Mouse (Mus musculus): ENCODE measurements at regions not wholly inside any gene's neighbourhood (a gene's known extent, or its start where the extent isn't known, plus 50 kb on each side); places are given as distances from the start of the nearest gene placed in this dataset.

DNA sequence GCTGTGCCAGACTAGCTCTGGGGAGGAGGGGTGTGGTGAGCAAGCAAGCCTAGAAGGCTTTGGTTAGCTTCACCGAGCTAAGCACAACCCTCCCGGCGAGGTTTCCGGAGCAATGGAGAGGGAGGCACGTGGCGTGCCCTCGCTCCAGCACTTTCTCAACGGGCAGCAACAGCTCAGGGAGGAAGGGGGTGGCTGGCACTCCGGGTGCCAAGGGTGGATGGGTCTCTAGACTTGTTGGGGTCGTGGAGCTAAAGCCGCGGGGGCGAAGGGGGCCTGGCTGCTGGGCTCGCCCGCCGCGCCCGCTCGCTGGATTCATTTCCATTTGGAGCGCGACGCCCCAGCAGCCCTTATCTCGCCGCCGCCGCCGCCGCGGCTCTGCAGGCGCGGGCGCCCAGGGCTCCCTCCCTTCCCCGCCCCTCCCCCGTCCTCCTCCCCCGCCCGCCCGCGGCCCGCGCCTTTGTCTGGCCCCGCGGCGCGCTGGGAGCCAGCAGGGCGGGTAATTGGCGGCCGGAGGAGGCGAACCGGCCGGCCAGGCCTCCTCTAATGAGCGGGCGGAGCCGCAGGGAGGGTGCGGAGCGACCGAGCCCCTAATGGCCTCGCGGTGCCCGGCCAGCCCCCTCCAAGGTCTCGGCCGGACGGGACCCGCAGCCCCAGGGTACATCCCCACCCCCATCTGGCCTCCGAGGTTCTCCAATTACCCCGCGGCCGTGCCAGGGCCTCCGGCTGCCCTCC lies 336.9 kb downstream of the H2al1j start:
- Histone ChIP-seq H3K27ac (peak overlapping the region; percentile 81), H3K4me2 (replicated peaks) (peak overlapping the region; percentile 68), H3K4me3 (peak overlapping the region; percentile 46), H3K36me3 (no peaks in the 10 kb centered on the region), H3K27me3 (peaks cover 48% of the 10 kb centered on the region), H3K9me3 (no peaks in the 10 kb centered on the region), H3K9ac (peak overlapping the region; percentile 75), H3K4me1 (peaks cover 16% of the 10 kb centered on the region)
- 8% methylated on average over 41 of the region's 68 CpGs for WGBS
- ATAC-seq (ENCODE audit: low FRiP score, low read depth): peak; percentile 75

DNA sequence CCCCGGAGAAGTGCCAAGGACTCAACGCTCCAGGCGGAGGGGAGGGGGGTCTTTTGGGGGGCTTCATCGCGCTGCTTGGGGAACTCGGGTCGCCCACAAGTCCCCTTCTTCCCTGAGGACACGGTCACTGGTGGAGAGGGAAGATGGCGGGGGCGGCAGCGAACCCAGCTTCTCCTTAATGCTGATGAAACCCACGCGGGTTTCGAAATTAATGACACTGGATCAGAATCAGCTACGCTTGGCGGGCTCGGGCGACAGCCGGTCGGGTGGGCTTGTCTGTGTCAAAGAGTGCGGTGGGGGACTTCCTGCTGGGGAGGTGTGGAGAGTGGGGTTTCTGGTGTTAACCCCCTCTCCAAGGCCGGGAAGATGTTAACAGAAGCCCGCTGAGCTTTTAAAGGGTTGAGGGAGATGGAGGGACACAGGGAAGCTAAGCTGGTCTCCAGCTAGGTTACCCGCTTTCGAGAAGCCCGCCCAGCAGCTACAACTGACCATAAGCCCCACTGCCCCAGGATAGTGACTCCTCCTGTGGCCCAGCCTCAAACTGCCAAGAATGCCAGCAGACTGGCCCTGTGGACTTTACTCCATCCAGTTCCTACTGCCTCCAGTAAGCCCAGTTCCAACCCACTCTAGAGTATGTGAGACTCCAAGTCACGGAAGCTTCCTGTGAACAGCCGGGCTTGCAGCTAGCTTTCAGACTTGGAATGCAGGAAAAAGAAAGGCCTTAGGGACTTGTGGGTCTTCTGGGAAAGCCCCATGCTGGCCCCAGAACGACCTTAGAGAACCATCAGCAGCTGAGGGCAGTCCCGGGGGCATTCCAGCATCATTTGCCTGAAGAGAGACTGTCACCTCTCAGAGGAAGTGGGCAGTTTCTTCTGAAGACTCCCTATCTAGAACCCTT lies 337.7 kb downstream of the H2al1j start:
- 13% methylated on average over 30 of the region's 30 CpGs for WGBS
- ATAC-seq (ENCODE audit: low FRiP score, low read depth): no peak
- peak overlapping the region; percentile 81 for H3K27ac ChIP-seq
- peak overlapping the region; percentile 68 for H3K4me2 ChIP-seq (replicated peaks)
- H3K4me1 ChIP-seq: peaks cover 16% of the 10 kb centered on the region
- peak overlapping the region; percentile 46 for H3K4me3 ChIP-seq
- peak overlapping the region; percentile 75 for H3K9ac ChIP-seq
- H3K9me3 ChIP-seq: no peaks in the 10 kb centered on the region
- no peaks in the 10 kb centered on the region for H3K36me3 ChIP-seq
- H3K27me3 ChIP-seq: peaks cover 45% of the 10 kb centered on the region

DNA sequence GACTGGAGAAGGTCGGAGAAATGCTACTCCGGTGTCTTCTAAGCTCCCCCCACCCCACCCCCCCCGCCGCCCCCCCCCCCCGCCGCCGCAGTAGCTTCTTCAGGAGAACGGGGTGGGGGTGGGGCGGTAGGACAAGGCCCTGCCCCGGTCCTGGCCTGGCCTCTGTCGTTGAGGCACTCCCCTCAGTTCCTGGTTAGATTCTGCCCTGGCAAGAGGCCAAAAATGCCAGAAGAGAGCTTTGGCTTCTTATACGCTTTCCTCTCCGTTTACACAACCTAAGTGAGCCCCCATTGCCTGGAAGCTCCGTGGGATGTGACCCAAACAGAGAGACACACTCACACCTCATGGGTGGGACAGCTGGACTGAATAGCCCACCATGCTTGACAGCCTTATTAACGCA lies 338.9 kb downstream of the H2al1j start:
- Histone ChIP-seq H3K4me2 (replicated peaks) (no peak overlapping the region), H3K36me3 (no peaks in the 10 kb centered on the region), H3K4me3 (no peak overlapping the region), H3K9ac (no peak overlapping the region), H3K9me3 (no peaks in the 10 kb centered on the region), H3K27me3 (peaks cover 39% of the 10 kb centered on the region), H3K27ac (no peak overlapping the region), H3K4me1 (peaks cover 16% of the 10 kb centered on the region)
- no peak for ATAC-seq (ENCODE audit: low FRiP score, low read depth)
- WGBS: 11% methylated on average over 14 of the region's 15 CpGs

DNA sequence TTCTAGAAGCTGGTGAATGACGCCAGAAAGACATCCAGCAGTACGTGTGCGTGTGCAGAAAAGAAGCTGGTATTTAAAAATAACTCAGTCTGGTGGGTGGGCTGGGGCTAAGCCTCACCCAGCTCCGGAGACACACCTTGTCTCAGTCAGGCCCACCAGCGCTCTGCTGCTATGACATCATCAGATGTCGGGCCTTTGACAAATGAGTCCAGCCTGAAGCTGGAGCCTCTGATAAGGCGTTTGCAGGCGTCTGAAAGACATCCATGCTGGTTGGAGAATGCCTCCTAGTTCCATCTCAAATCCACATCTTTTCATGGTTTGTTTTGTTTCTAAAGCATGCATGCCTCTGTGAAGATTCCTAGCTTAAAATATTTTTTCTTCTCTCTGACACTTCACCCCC lies 344.2 kb downstream of the H2al1j start:
- H3K4me3 ChIP-seq: no peak overlapping the region
- H3K27me3 ChIP-seq: peaks cover 5% of the 10 kb centered on the region
- no peak overlapping the region for H3K4me2 ChIP-seq (replicated peaks)
- ATAC-seq (ENCODE audit: low FRiP score, low read depth): no peak
- no peaks in the 10 kb centered on the region for H3K36me3 ChIP-seq
- no peaks in the 10 kb centered on the region for H3K4me1 ChIP-seq
- H3K9me3 ChIP-seq: no peaks in the 10 kb centered on the region
- no peak overlapping the region for H3K9ac ChIP-seq
- WGBS: 50% methylated on average over 8 of the region's 8 CpGs
- H3K27ac ChIP-seq: no peak overlapping the region

DNA sequence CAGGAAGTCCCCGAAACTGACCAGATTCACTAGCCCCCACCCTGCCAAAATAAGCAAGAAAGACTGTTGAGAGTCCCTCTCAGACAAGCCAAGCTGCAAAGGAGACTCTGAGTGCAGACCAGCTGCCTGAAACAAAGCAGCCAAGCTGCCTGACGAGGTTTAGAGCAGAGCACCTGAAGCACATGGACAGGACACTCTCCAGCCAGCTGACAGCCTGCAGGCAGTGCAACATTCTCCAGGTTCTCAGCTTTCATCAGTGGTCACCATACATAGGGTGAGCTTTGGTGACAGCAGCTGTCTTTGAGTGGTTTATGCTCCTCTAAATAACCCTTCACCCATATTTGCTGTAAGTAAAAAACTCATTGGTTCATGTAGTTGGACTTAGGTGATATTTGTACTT lies 350.5 kb downstream of the H2al1j start:
- no peak overlapping the region for H3K4me3 ChIP-seq
- ATAC-seq (ENCODE audit: low FRiP score, low read depth): no peak
- H3K27ac ChIP-seq: no peak overlapping the region
- no peak overlapping the region for H3K9ac ChIP-seq
- H3K27me3 ChIP-seq: peaks cover 7% of the 10 kb centered on the region
- no peaks in the 10 kb centered on the region for H3K36me3 ChIP-seq
- WGBS: 64% methylated on average over 2 of the region's 2 CpGs
- no peaks in the 10 kb centered on the region for H3K9me3 ChIP-seq
- no peak overlapping the region for H3K4me2 ChIP-seq (replicated peaks)
- H3K4me1 ChIP-seq: no peaks in the 10 kb centered on the region

DNA sequence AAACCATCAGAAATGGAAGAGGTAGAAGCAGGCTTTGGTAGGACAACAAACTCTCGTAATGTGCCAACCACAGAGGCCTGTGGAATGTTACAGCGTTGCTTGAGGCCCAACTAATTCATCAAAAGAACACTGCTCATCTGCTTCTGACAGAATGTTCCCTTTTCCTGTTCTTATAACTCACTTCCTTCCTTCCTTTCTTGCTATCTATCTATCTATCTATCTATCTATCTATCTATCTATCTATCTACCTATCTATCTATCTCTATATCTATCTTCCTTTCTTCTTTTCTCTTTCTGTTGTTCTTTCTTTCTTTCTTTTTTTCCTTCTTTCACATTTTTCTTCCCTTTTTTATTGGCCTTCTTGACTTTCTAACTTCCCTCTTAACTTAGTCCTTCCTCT lies 353.7 kb downstream of the H2al1j start:
- WGBS: 66% methylated on average over 2 of the region's 2 CpGs
- no peak overlapping the region for H3K4me2 ChIP-seq (replicated peaks)
- no peaks in the 10 kb centered on the region for H3K4me1 ChIP-seq
- H3K9me3 ChIP-seq: no peaks in the 10 kb centered on the region
- no peak overlapping the region for H3K9ac ChIP-seq
- H3K4me3 ChIP-seq: no peak overlapping the region
- no peaks in the 10 kb centered on the region for H3K36me3 ChIP-seq
- ATAC-seq (ENCODE audit: low FRiP score, low read depth): no peak
- H3K27me3 ChIP-seq: peaks cover 6% of the 10 kb centered on the region; the same call in 1 of the 2 replicates
- H3K27ac ChIP-seq: no peak overlapping the region

DNA sequence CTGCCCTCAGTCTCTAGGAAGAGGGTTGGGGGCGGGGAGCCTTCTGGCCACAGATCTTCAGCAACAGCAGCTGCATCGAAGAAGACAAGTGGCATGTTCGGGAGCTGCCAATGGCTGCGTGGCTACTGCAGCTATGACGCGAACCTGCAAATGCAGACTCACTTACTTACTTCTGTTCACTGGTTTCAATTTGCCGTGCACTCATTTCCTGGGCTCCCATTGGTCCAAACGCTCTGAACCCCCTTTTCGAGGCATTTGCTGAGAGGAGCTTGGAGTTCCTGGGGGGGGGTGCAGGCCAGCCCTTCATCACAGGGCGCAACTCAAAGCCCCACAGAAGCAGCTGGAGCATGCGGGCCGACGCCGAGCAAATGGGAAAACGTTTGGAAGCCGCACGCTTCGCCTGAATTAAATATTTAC lies 362.4 kb downstream of the H2al1j start:
- Histone ChIP-seq H3K4me2 (replicated peaks) (peak overlapping the region; percentile 49), H3K4me3 (no peak overlapping the region), H3K27me3 (peaks cover 14% of the 10 kb centered on the region; the same call in 1 of the 2 replicates), H3K27ac (0 out of 2 replicates have a peak overlapping the region, but pooled peaks have one; percentile 22), H3K9ac (no peak overlapping the region), H3K36me3 (no peaks in the 10 kb centered on the region), H3K9me3 (no peaks in the 10 kb centered on the region), H3K4me1 (peaks cover 12% of the 10 kb centered on the region; the same call in 1 of the 2 replicates)
- no peak for ATAC-seq (ENCODE audit: low FRiP score, low read depth)
- WGBS: 50% methylated on average over 18 of the region's 18 CpGs

DNA sequence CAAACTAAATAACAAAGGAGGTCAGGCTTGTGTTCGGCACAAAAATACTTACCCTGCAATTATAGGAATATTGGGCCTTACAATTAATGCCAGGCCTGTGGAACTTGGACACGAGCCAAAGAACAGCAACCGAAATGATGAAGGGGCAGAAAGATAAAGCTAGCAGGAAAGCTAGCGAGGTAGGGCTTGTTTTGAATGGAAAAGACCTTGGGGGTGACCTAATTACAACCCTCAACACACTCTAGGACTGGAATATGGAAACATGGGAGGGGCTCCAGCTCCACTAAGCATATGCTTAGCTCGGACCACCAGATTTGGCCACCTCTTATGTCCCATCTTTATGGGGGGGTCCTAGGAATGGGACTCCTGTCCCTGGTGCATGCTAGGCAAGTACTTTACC lies 362.8 kb downstream of the H2al1j start:
- Histone ChIP-seq H3K4me1 (peaks cover 12% of the 10 kb centered on the region; the same call in 1 of the 2 replicates), H3K9me3 (no peaks in the 10 kb centered on the region), H3K4me3 (no peak overlapping the region), H3K27me3 (peaks cover 15% of the 10 kb centered on the region; the same call in 1 of the 2 replicates), H3K27ac (no peak overlapping the region), H3K36me3 (no peaks in the 10 kb centered on the region), H3K4me2 (replicated peaks) (peak overlapping the region; percentile 49), H3K9ac (no peak overlapping the region)
- ATAC-seq (ENCODE audit: low FRiP score, low read depth): peak; percentile 44; the same call in 1 of the 2 replicates
- 42% methylated on average over 5 of the region's 5 CpGs for WGBS

DNA sequence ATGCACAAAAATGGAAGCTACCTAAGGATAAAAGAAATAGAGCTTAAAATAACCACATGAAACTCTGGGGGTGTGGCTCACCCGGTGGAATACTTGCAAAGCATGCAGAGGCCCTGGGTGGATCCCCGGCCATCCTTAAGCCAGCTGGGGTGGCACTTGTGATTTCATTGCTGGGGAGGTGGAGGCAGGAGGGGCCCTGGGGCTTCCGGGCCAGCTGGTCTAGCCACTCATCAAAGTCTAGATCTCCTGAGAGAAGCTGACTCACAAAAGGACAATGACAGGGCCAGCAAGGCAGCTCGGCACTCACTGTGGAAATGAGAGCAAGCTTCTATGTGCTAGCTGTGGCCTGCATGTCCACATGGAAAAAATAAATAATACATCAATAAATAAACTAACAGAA lies 363.4 kb downstream of the H2al1j start:
- Histone ChIP-seq H3K4me3 (no peak overlapping the region), H3K36me3 (no peaks in the 10 kb centered on the region), H3K4me2 (replicated peaks) (no peak overlapping the region), H3K27me3 (peaks cover 15% of the 10 kb centered on the region; the same call in 1 of the 2 replicates), H3K9me3 (no peaks in the 10 kb centered on the region), H3K4me1 (peaks cover 12% of the 10 kb centered on the region; the same call in 1 of the 2 replicates), H3K9ac (no peak overlapping the region), H3K27ac (no peak overlapping the region)
- no peak for ATAC-seq (ENCODE audit: low FRiP score, low read depth)
- 54% methylated on average over 4 of the region's 4 CpGs for WGBS

DNA sequence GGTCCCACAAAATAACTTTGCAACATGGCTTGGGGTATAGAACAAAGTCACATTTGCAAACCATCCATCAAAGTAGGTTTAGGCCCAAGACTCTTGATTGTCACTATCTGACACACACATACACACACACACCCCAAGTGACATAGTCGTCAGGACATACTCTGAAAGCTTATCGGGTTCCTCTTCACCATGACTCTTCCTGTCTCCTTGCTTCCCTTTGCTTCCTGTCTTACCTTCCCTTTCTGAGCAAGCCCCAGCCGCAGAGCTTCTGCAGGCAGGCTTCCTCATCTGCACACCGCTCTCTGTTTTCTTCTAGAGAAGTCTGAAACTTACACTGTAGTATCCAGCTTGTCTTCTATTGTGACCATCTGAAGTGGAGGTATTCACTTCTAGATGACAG lies 368.9 kb downstream of the H2al1j start:
- Histone ChIP-seq H3K9me3 (no peaks in the 10 kb centered on the region), H3K27me3 (peaks cover 10% of the 10 kb centered on the region; the same call in 1 of the 2 replicates), H3K4me2 (replicated peaks) (no peak overlapping the region), H3K4me3 (no peak overlapping the region), H3K27ac (no peak overlapping the region), H3K4me1 (no peaks in the 10 kb centered on the region), H3K9ac (no peak overlapping the region), H3K36me3 (no peaks in the 10 kb centered on the region)
- 81% methylated on average over 4 of the region's 4 CpGs for WGBS
- no peak for ATAC-seq (ENCODE audit: low FRiP score, low read depth)

DNA sequence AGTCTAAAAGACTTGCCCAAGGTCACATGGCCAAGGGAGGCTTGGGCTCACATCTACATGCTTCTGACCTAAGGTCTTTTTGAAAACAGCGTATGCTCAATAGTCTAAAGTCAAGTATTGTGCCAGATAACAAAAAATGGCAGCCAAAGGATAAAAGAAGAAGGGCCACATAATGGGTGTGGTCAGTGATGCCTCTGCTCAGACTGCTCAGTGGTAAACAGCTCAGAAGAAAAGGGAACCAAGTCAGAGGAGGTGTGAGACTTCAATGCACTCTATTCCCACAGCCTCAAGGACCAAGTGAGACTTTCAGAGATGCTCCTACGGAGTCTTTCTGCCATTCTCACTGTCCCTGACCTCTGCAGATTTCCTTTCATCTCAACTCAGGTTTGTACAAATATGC lies 373.5 kb downstream of the H2al1j start:
- no peak for ATAC-seq (ENCODE audit: low FRiP score, low read depth)
- Histone ChIP-seq H3K36me3 (no peaks in the 10 kb centered on the region), H3K9me3 (no peaks in the 10 kb centered on the region), H3K4me1 (peaks cover 5% of the 10 kb centered on the region; the same call in 1 of the 2 replicates), H3K27me3 (peaks cover 20% of the 10 kb centered on the region), H3K4me2 (replicated peaks) (no peak overlapping the region), H3K9ac (no peak overlapping the region), H3K27ac (no peak overlapping the region), H3K4me3 (no peak overlapping the region)
- WGBS: 88% methylated on average over 2 of the region's 2 CpGs

DNA sequence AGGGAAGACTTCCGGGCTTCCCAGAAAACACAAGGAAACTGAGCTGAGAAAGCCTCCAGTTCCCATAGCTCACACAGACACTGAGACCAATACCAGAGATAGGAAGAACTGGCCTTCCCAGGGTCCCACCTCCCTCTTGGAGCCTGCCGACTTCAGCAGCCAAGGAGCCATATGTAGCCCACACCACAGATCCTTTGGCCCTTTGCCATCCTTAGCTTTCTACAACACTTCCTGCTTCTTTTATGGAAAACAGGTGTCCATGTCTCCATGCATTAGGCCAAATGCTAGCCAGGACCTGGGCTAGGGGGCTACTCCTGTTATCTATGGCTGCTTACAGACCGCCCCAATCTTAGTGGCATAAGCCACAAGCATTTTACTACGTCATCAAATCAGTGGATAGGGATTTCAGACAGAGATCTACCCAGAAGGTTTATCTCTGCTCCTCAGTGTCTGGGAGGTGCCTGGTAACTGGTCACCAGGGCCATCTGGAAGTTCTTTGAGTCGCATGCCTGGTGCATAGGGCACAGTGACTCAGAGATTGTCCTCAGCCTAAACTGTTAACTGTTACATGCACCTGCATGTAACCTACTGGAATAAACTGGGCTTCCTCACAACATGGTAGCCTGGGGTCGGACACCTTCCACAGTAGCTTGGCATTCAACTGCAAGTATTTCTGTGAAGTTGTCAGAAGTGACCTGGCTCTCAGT lies 378.4 kb downstream of the H2al1j start:
- no peak overlapping the region for H3K4me3 ChIP-seq
- no peaks in the 10 kb centered on the region for H3K9me3 ChIP-seq
- peaks cover 28% of the 10 kb centered on the region for H3K4me1 ChIP-seq
- no peak for ATAC-seq (ENCODE audit: low FRiP score, low read depth)
- H3K27ac ChIP-seq: no peak overlapping the region
- peaks cover 49% of the 10 kb centered on the region for H3K27me3 ChIP-seq
- H3K9ac ChIP-seq: no peak overlapping the region
- H3K4me2 ChIP-seq (replicated peaks): no peak overlapping the region
- H3K36me3 ChIP-seq: no peaks in the 10 kb centered on the region
- WGBS: 56% methylated on average over 6 of the region's 6 CpGs
